Mouse (Mus musculus) ES-Bruce4 (cell line): ENCODE measurements around the gene Vopp1. TPM values are rescaled to one million over a fixed set of nuclear protein-coding genes. Genes with fewer than 3 reads are reported as not detected.

Source experiments
- H3K27ac ChIP-seq: 2 replicates; pipeline ENCODE4 v1.5.1; 2012; ENCODE audit warnings: low read length, inconsistent platforms; ENCODE audit not compliant: insufficient read depth
- H3K27me3 ChIP-seq: 2 replicates; pipeline ENCODE4 v1.6.1; 2012; ENCODE audit warnings: mild to moderate bottlenecking, low read length, inconsistent platforms; ENCODE audit not compliant: control insufficient read depth, poor library complexity, insufficient read depth, severe bottlenecking
- H3K36me3 ChIP-seq: 2 replicates; pipeline ENCODE4 v1.6.1; 2012; ENCODE audit warnings: inconsistent platforms, mild to moderate bottlenecking, low read length, moderate library complexity; ENCODE audit not compliant: control insufficient read depth, poor library complexity, insufficient read depth, severe bottlenecking
- H3K4me1 ChIP-seq: one replicate; pipeline ENCODE4 v1.8.1; 2011; ENCODE audit warnings: low read length; ENCODE audit not compliant: control insufficient read depth, insufficient read depth
- H3K4me3 ChIP-seq: 2 replicates; pipeline ENCODE4 v1.5.1; 2011; ENCODE audit warnings: low read depth, mild to moderate bottlenecking, low read length
- H3K9ac ChIP-seq: 2 replicates; pipeline ENCODE4 v1.6.1; 2012; ENCODE audit warnings: low read depth, mild to moderate bottlenecking, inconsistent platforms; ENCODE audit not compliant: poor library complexity, severe bottlenecking
- H3K9me3 ChIP-seq: replicated peaks from 2 replicates; pipeline ENCODE4 v1.6.1; 2012; ENCODE audit warnings: mild to moderate bottlenecking, low read length, inconsistent platforms; ENCODE audit not compliant: control insufficient read depth, poor library complexity, insufficient read depth, severe bottlenecking
- CTCF ChIP-seq: IDR thresholded peaks from one replicate; pipeline ENCODE4 v1.8.1; 2011; ENCODE audit warnings: low read depth, low read length
- EP300 ChIP-seq: IDR thresholded peaks from 2 replicates; pipeline ENCODE4 v1.6.1; 2011; ENCODE audit warnings: low read depth, low read length; ENCODE audit not compliant: insufficient read depth
- POLR2A ChIP-seq: IDR thresholded peaks from one replicate; pipeline ENCODE4 v1.8.1; 2011; ENCODE audit warnings: low read length; ENCODE audit not compliant: insufficient read depth
- polyA plus RNA-seq: library from polyadenylated mRNA; stranded (reverse); fragments of >200 nt; gene quantifications from 2 replicates; pipeline ENCODE4 v1.2.4, GENCODE M21; 2011; ENCODE audit warnings: low read depth; ENCODE audit not compliant: missing spikeins, insufficient read depth, insufficient read length

Vopp1 gene
- polyA plus RNA-seq, 1 experiment, result 17.6 TPM

GRCm38 (mm10) chr6:57702376-57702742 lies 122.6 kb downstream of the Vopp1 start, which contains the start of gene Lancl2:
TSS of gene Lancl2 (plus strand) at chr6:57702540.
- H3K27me3 ChIP-seq, result no peaks in the 10 kb centered on the region
- H3K36me3 ChIP-seq, result no peaks in the 10 kb centered on the region
- H3K9me3 ChIP-seq, result no peaks in the 10 kb centered on the region
- H3K4me3 ChIP-seq, result peak within 1 kb of the TSS; percentile 91
- peak within 1 kb of the TSS; percentile 25 for H3K9ac ChIP-seq
- TF ChIP-seq CTCF (no peak), EP300 (no peak), POLR2A (no peak)
- peak within 1 kb of the TSS; percentile 52 for H3K27ac ChIP-seq
- no peaks in the 10 kb centered on the region for H3K4me1 ChIP-seq

GRCm38 (mm10) chr6:57701686-57702085 lies 123.3 kb downstream of the Vopp1 start:
- no peak overlapping the region for H3K9ac ChIP-seq
- no peak overlapping the region for H3K27ac ChIP-seq
- H3K36me3 ChIP-seq, result no peaks in the 10 kb centered on the region
- no peak overlapping the region for H3K4me3 ChIP-seq
- H3K9me3 ChIP-seq, result no peaks in the 10 kb centered on the region
- TF ChIP-seq EP300 (no peak), POLR2A (no peak), CTCF (no peak)
- H3K4me1 ChIP-seq, result no peaks in the 10 kb centered on the region
- H3K27me3 ChIP-seq, result no peaks in the 10 kb centered on the region

- Histone ChIP-seq H3K27me3 (no peaks in the 10 kb centered on the region), H3K27ac (no peak overlapping the region), H3K9me3 (peaks cover 3% of the 10 kb centered on the region; the same call in 1 of the 2 replicates), H3K4me3 (no peak overlapping the region), H3K4me1 (no peaks in the 10 kb centered on the region), H3K36me3 (0 out of 2 replicates have a peak, but pooled peaks cover 2% of the 10 kb centered on the region), H3K9ac (no peak overlapping the region)
- TF ChIP-seq EP300 (no peak), POLR2A (no peak)
These were observed 131.8 kb downstream of the Vopp1 start for GRCm38 (mm10) chr6:57693116-57693515.

- peak within 1 kb of the TSS; percentile 89 for H3K9ac ChIP-seq
These were observed 133.3 kb downstream of the Vopp1 start, which contains the start of gene Pyurf for GRCm38 (mm10) chr6:57691467-57692261. TSS of gene Pyurf (minus strand) at chr6:57692078.

GRCm38 (mm10) chr6:57684156-57684555 lies 140.8 kb downstream of the Vopp1 start:
- no peak overlapping the region for H3K9ac ChIP-seq
- no peaks in the 10 kb centered on the region for H3K9me3 ChIP-seq
- H3K4me3 ChIP-seq, result no peak overlapping the region
- TF ChIP-seq CTCF (no peak), POLR2A (no peak), EP300 (no peak)
- no peaks in the 10 kb centered on the region for H3K36me3 ChIP-seq
- H3K27ac ChIP-seq, result no peak overlapping the region
- no peaks in the 10 kb centered on the region for H3K4me1 ChIP-seq
- no peaks in the 10 kb centered on the region for H3K27me3 ChIP-seq

More at GRCm38 (mm10) chr6:57691467-57692261, 133.3 kb downstream of the Vopp1 start, which contains the start of gene Pyurf:
- no peaks in the 10 kb centered on the region for H3K27me3 ChIP-seq
- 0 out of 2 replicates have a peak, but pooled peaks cover 2% of the 10 kb centered on the region for H3K36me3 ChIP-seq
- peak within 1 kb of the TSS; percentile 52 for H3K27ac ChIP-seq
- peak within 1 kb of the TSS; percentile 92 for H3K4me3 ChIP-seq
- TF ChIP-seq POLR2A (no peak), CTCF (no peak), EP300 (no peak)
- H3K4me1 ChIP-seq, result no peaks in the 10 kb centered on the region
- H3K9me3 ChIP-seq, result peaks cover 3% of the 10 kb centered on the region; the same call in 1 of the 2 replicates

Other genes starting within 250 kb of the Vopp1 start
- gene Herc6, start 244.2 kb downstream of the Vopp1 start, polyA plus RNA-seq, result 4.8 and 6.2 TPM in 2 replicates
- gene Pyurf, start 133.1 kb downstream of the Vopp1 start, polyA plus RNA-seq, result 3.4 and 4.3 TPM in 2 replicates
- 28.0 and 30.1 TPM in 2 replicates for gene Lancl2, start 122.6 kb downstream of the Vopp1 start, polyA plus RNA-seq
- gene Vmn1r21, start 25.2 kb upstream of the Vopp1 start, polyA plus RNA-seq, result not detected in 2 replicates
- gene Vmn1r22, start 82.9 kb upstream of the Vopp1 start, polyA plus RNA-seq, result not detected in 2 replicates
- not detected in 2 replicates for gene Vmn1r23, start 101.7 kb upstream of the Vopp1 start, polyA plus RNA-seq
- gene Vmn1r24, start 136.3 kb upstream of the Vopp1 start, polyA plus RNA-seq, result not detected in 2 replicates
- gene Vmn1r25, start 155.7 kb upstream of the Vopp1 start, polyA plus RNA-seq, result not detected in 2 replicates
- gene Vmn1r26, start 190.0 kb upstream of the Vopp1 start, polyA plus RNA-seq, result not detected in 2 replicates